Mouse (Mus musculus) liver, embryonic 14.5 days (tissue): ENCODE results near the gene Tgfbr3l. TPM values are rescaled to one million over a fixed set of nuclear protein-coding genes. Genes with fewer than 3 reads are reported as not detected.

Source experiments
- ATAC-seq: fragments of 200-750 bp; cut with Nextera tagmentation; 2 replicates; pipeline ENCODE4 v1.8.0; 2017; ENCODE audit warnings: moderate number of reproducible peaks, mild to moderate bottlenecking, moderate library complexity; ENCODE audit not compliant: insufficient read depth
- DNase-seq, 3 experiments: peaks; one replicate each; pipeline ENCODE4 v3.0.0-alpha.2; 2012 to 2013; ENCODE audit warnings: low read depth in 3 of 3, low spot score in 3 of 3
- H3K27ac ChIP-seq: fragments of 300-500 bp; sonication (generic); 2 replicates; pipeline ENCODE4 v1.5.1; 2014; ENCODE audit warnings: moderate library complexity, mild to moderate bottlenecking, control low read depth, inconsistent platforms
- H3K27me3 ChIP-seq: fragments of 300-500 bp; sonication (generic); 2 replicates; pipeline ENCODE4 v1.6.1; 2014; ENCODE audit warnings: mild to moderate bottlenecking, low read length, moderate library complexity; ENCODE audit not compliant: control insufficient read depth, insufficient read depth
- H3K36me3 ChIP-seq: fragments of 300-500 bp; sonication (generic); replicated peaks from 2 replicates; pipeline ENCODE4 v1.6.1; 2014; ENCODE audit warnings: low read depth; ENCODE audit not compliant: control insufficient read depth, insufficient read depth
- H3K4me1 ChIP-seq, 2 experiments: fragments of 200-500 bp in 1 of 2; fragments of 300-500 bp in 1 of 2; sonication (generic) in 1 of 2; replicated peaks; 2 replicates each; pipeline ENCODE4 v1.6.1; 2012 to 2014; ENCODE audit warnings: antibody characterized with exemption in 1 of 2, inconsistent platforms in 1 of 2, low read length in 1 of 2; ENCODE audit not compliant: control insufficient read depth in 2 of 2, insufficient read depth in 2 of 2
- H3K4me2 ChIP-seq: fragments of 300-500 bp; sonication (generic); 2 replicates; pipeline ENCODE4 v1.6.1; 2014; ENCODE audit warnings: low read depth, mild to moderate bottlenecking, control low read depth, moderate library complexity
- H3K4me3 ChIP-seq, 2 experiments: fragments of 200-500 bp in 1 of 2; fragments of 300-500 bp in 1 of 2; sonication (generic) in 1 of 2; 2 replicates each; pipeline ENCODE4 v1.5.1; 2012 to 2014; ENCODE audit warnings: low read depth in 2 of 2, low read length in 2 of 2, mild to moderate bottlenecking in 2 of 2, control low read depth in 1 of 2, inconsistent platforms in 1 of 2, moderate library complexity in 1 of 2; ENCODE audit not compliant: insufficient read depth in 1 of 2
- H3K9ac ChIP-seq: fragments of 300-500 bp; sonication (generic); replicated peaks from 2 replicates; pipeline ENCODE4 v1.6.1; 2014; ENCODE audit warnings: mild to moderate bottlenecking, control low read depth, moderate library complexity
- H3K9me3 ChIP-seq: fragments of 300-500 bp; sonication (generic); 2 replicates; pipeline ENCODE4 v1.6.1; 2016; ENCODE audit warnings: low read length, mixed read lengths; ENCODE audit not compliant: control insufficient read depth
- CTCF ChIP-seq: IDR thresholded peaks from 2 replicates; pipeline ENCODE4 v1.5.1; 2016; ENCODE audit warnings: antibody characterized with exemption, low read depth, control low read depth
- EP300 ChIP-seq: IDR thresholded peaks from 2 replicates; pipeline ENCODE4 v1.6.1; 2016; ENCODE audit warnings: antibody characterized with exemption, low read depth
- WGBS: fragments of 180-500 bp; shearing (Covaris S2); extraction: QIAGEN DNeasy Blood & Tissue Kit; methylation state at CpG from one replicate; pipeline ENCODE4 v1.1.7; 2014; ENCODE audit not compliant: insufficient replicate concordance; 5-methylcytosine and 5-hydroxymethylcytosine counted together
- polyA plus RNA-seq, 2 experiments: library from polyadenylated mRNA; depleted of rRNA in 1 of 2; stranded (reverse) in 1 of 2; unstranded in 1 of 2; fragments of >200 nt; fragmentation: Nextera tagmentation in 1 of 2; extraction: Ambion mirVana in 1 of 2; gene quantifications; 2 replicates each; pipeline versions ENCODE4 v1.2.1 to v1.2.3; 2012 to 2014

Tgfbr3l gene
- polyA plus RNA-seq, 2 experiments: 0.30 to 5.2 TPM

DNA sequence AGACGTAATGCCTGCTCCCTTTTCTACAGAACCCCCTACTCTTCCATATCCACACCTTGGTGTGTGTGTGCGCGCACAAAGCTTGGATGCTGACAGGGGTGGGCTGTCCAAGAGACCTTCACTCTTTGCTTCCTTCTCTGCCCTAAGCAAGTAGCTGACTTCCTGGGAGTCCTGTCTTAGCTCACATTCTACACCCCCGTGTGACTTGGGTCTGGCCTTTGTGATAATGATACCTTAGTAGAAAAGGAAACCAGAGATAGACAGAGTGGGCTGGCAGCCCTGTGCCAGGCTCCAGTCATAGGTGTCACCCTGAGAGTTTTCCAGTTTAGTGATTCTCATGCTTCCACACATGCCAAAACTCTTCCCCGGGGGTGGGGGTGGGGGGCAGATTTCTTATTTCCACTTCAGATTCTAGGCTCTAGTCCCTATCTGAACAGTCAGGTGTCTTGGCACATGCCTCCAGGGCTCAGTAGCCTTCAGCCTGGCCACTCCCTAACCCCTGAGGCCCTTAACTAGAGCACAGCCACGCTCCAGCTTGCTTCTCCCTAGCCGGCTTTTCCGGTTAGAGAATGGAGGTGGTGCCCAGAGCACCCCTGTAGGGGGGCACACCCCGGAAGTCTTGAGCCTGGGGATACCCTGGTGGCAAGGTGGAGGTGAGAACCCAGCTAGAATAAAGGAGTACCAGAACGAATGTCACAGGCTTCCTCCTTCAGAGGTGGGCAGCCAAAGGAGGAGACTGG lies 17.2 kb upstream of the Tgfbr3l start:
- ATAC-seq: peak; percentile 29; the same call in 1 of the 2 replicates
- Histone ChIP-seq H3K9me3 (no peaks in the 10 kb centered on the region), H3K27ac (no peak overlapping the region), H3K4me1 (peaks cover 0 to 3% of the 10 kb centered on the region in 2 experiments; a peak in 2 of 4 replicates), H3K4me2 (no peak overlapping the region), H3K9ac (no peak overlapping the region; the same call in 1 of the 2 replicates), H3K27me3 (peaks cover 15% of the 10 kb centered on the region), H3K4me3 (no peak overlapping the region), H3K36me3 (no peaks in the 10 kb centered on the region)
- 38% methylated on average over 10 of the region's 10 CpGs for WGBS
- TF ChIP-seq EP300 (no peak), CTCF (no peak)
- no peak for DNase-seq

- H3K27me3 ChIP-seq: no peaks in the 10 kb centered on the region
Observed at GRCm38 (mm10) chr8:4237814-4238433, 10.1 kb upstream of the Tgfbr3l start.

DNA sequence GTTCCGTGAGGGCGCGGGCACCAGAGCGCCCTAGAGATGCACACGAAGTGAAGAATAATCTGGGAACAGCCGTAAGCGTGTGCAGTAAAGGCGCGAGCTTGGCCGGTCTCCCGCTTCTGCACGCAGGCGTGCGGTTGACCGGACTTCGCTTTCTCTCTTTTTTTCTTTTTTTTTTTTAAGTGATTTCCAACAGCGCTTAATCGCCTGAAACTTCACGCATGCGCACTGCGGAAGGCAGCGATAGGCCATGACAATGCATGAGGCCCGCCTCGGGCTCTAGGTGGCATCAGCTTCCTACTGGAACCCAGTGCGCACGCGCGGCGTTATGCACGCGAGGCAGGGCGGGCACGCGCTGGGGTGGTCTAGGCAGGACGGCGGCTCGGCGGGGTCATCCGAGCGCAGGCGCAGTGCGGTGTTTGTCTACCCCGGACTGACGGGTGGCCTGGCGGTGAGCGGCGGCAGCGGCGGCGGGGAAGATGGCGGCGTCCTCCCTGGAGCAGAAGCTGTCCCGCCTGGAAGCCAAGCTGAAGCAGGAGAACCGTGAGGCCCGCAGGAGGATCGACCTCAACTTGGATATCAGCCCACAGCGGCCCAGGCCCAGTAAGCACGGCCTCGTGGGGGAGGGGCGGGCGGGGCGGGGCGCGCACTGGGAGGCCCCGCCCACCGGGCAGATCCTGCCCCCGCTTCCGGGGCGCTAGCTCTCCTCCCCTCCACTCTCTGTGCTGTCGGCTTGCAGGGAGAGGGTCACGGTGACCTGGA lies 9.4 kb upstream of the Tgfbr3l start, which contains the start of the genes Map2k7 and Gm49320:
TSS of gene Map2k7 (plus strand) at position 307 of the 759 bp plus-strand sequence.
TSS of gene Gm49320 (plus strand) at position 432 of the 759 bp plus-strand sequence.
- H3K9ac ChIP-seq: peak within 1 kb of the TSS; percentile 76
- peaks cover 11 to 21% of the 10 kb centered on the region in 2 experiments for H3K4me1 ChIP-seq
- H3K4me3 ChIP-seq: peak within 1 kb of the TSS; percentile 77 to 81
- H3K27me3 ChIP-seq: no peaks in the 10 kb centered on the region
- peak within 1 kb of the TSS; percentile 83 for H3K4me2 ChIP-seq
- no peaks in the 10 kb centered on the region for H3K9me3 ChIP-seq
- DNase-seq (peak; percentile 95 to 96 (median 96)), ATAC-seq (peak; percentile 93)
- no peak for TF ChIP-seq EP300
- peak; percentile 71 for TF ChIP-seq CTCF
- WGBS: under 1% methylated on average over 64 of the region's 71 CpGs
- peaks cover 3% of the 10 kb centered on the region for H3K36me3 ChIP-seq
- H3K27ac ChIP-seq: peak within 1 kb of the TSS; percentile 87

More at GRCm38 (mm10) chr8:4237814-4238433, 10.1 kb upstream of the Tgfbr3l start:
- peak overlapping the region; percentile 76 for H3K9ac ChIP-seq
- H3K4me2 ChIP-seq: peak overlapping the region; percentile 83
- TF ChIP-seq EP300 (no peak), CTCF (no peak)
- H3K4me3 ChIP-seq: peak overlapping the region; percentile 77 to 81
- DNase-seq (no peak), ATAC-seq (no peak)
- no peaks in the 10 kb centered on the region for H3K9me3 ChIP-seq
- 17% methylated on average over 15 of the region's 15 CpGs for WGBS
- peaks cover 11 to 21% of the 10 kb centered on the region in 2 experiments for H3K4me1 ChIP-seq
- peaks cover 3% of the 10 kb centered on the region for H3K36me3 ChIP-seq
- peak overlapping the region; percentile 85 for H3K27ac ChIP-seq

GRCm38 (mm10) chr8:4239193-4239890 lies 8.7 kb upstream of the Tgfbr3l start:
- Histone ChIP-seq H3K4me1 (peaks cover 11 to 21% of the 10 kb centered on the region in 2 experiments), H3K4me2 (peak overlapping the region; percentile 83), H3K27me3 (no peaks in the 10 kb centered on the region), H3K9me3 (no peaks in the 10 kb centered on the region), H3K27ac (peak overlapping the region; percentile 87), H3K36me3 (peaks cover 7% of the 10 kb centered on the region), H3K9ac (peak overlapping the region; percentile 76), H3K4me3 (peak overlapping the region; percentile 77 to 81)
- DNase-seq: no peak
- WGBS: 7% methylated on average over 19 of the region's 19 CpGs
- no peak for TF ChIP-seq CTCF
- TF ChIP-seq EP300: no peak
- peak; percentile 32 for ATAC-seq
